Mouse (Mus musculus): ENCODE data around the gene Itm2b. TPM values are rescaled to one million over a fixed set of nuclear protein-coding genes. Genes with fewer than 3 reads are reported as not detected.

Gene Itm2b
- polyA plus RNA-seq, 1 experiment from 2014 or later, result 399 TPM

GRCm38 (mm10) chr14:73375445-73375844 is 9.6 kb downstream of the Itm2b start:
- no peaks in the 10 kb centered on the region for H3K27me3 ChIP-seq (replicated peaks)
- H3K4me2 ChIP-seq, result peak overlapping the region; percentile 19; the same call in 1 of the 2 replicates
- peaks cover 56% of the 10 kb centered on the region for H3K36me3 ChIP-seq
- peak overlapping the region; percentile 34 for H3K27ac ChIP-seq
- no peak overlapping the region for H3K4me3 ChIP-seq
- 83% methylated on average over 8 of the region's 8 CpGs for WGBS (ENCODE audit: insufficient replicate concordance)
- ATAC-seq, result no peak
- no peak overlapping the region for H3K9ac ChIP-seq
- no peaks in the 10 kb centered on the region for H3K9me3 ChIP-seq (replicated peaks)
- peaks cover 60% of the 10 kb centered on the region for H3K4me1 ChIP-seq

- H3K4me3 ChIP-seq, result no peak overlapping the region
- H3K4me2 ChIP-seq, result peak overlapping the region; percentile 21
- ATAC-seq, result no peak
- no peaks in the 10 kb centered on the region for H3K27me3 ChIP-seq (replicated peaks)
- H3K36me3 ChIP-seq, result peaks cover 56% of the 10 kb centered on the region
- H3K4me1 ChIP-seq, result peaks cover 69% of the 10 kb centered on the region
- H3K9ac ChIP-seq, result no peak overlapping the region
- 68% methylated on average over 11 of the region's 11 CpGs for WGBS (ENCODE audit: insufficient replicate concordance)
- 0 out of 2 replicates have a peak overlapping the region, but pooled peaks have one; percentile 20 for H3K27ac ChIP-seq
- no peaks in the 10 kb centered on the region for H3K9me3 ChIP-seq (replicated peaks)
Measured at GRCm38 (mm10) chr14:73374315-73374890, 10.7 kb downstream of the Itm2b start.

- H3K4me1 ChIP-seq, result peaks cover 71% of the 10 kb centered on the region
- H3K4me3 ChIP-seq, result no peak overlapping the region
- H3K36me3 ChIP-seq, result peaks cover 54% of the 10 kb centered on the region
- 75% methylated on average over 8 of the region's 8 CpGs for WGBS (ENCODE audit: insufficient replicate concordance)
- H3K9me3 ChIP-seq (replicated peaks), result no peaks in the 10 kb centered on the region
- ATAC-seq, result no peak
- H3K9ac ChIP-seq, result no peak overlapping the region
- no peak overlapping the region for H3K27ac ChIP-seq
- H3K4me2 ChIP-seq, result no peak overlapping the region
- H3K27me3 ChIP-seq (replicated peaks), result no peaks in the 10 kb centered on the region
Measured at GRCm38 (mm10) chr14:73373606-73374005, 11.5 kb downstream of the Itm2b start.

DNA sequence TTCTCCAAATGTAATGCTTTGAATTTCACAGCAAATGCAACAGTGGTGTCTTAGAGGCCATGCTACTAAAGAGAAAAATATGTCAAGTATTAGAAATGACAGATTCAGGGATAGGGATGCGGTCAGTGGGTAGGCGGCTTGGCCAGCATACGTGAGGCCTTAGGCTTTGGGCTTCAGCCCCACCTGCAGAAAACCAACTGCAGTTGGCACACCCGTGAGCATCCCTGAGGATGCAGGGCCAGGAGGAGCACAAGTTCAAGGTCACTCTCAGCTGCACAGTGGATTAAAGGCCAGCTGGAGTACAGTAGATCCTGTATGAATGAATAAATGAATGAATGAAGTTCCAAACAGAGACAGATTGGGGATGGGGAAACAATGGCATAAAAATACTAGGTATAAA is 12.1 kb downstream of the Itm2b start:
- H3K9ac ChIP-seq, result no peak overlapping the region
- H3K9me3 ChIP-seq (replicated peaks), result no peaks in the 10 kb centered on the region
- no peak overlapping the region for H3K4me3 ChIP-seq
- H3K36me3 ChIP-seq, result peaks cover 54% of the 10 kb centered on the region
- H3K27ac ChIP-seq, result no peak overlapping the region
- no peaks in the 10 kb centered on the region for H3K27me3 ChIP-seq (replicated peaks)
- no peak overlapping the region for H3K4me2 ChIP-seq
- peaks cover 69% of the 10 kb centered on the region for H3K4me1 ChIP-seq
- 82% methylated on average over 4 of the region's 4 CpGs for WGBS (ENCODE audit: insufficient replicate concordance)
- ATAC-seq, result no peak

- ATAC-seq, result no peak
- Histone ChIP-seq H3K36me3 (peaks cover 55% of the 10 kb centered on the region), H3K9me3 (replicated peaks) (no peaks in the 10 kb centered on the region), H3K4me1 (peaks cover 61% of the 10 kb centered on the region), H3K4me3 (no peak overlapping the region), H3K27ac (no peak overlapping the region), H3K4me2 (no peak overlapping the region), H3K27me3 (replicated peaks) (no peaks in the 10 kb centered on the region), H3K9ac (no peak overlapping the region)
- WGBS (ENCODE audit: insufficient replicate concordance), result 80% methylated on average over 4 of the region's 4 CpGs
Measured at GRCm38 (mm10) chr14:73371577-73371976, 13.5 kb downstream of the Itm2b start.

DNA sequence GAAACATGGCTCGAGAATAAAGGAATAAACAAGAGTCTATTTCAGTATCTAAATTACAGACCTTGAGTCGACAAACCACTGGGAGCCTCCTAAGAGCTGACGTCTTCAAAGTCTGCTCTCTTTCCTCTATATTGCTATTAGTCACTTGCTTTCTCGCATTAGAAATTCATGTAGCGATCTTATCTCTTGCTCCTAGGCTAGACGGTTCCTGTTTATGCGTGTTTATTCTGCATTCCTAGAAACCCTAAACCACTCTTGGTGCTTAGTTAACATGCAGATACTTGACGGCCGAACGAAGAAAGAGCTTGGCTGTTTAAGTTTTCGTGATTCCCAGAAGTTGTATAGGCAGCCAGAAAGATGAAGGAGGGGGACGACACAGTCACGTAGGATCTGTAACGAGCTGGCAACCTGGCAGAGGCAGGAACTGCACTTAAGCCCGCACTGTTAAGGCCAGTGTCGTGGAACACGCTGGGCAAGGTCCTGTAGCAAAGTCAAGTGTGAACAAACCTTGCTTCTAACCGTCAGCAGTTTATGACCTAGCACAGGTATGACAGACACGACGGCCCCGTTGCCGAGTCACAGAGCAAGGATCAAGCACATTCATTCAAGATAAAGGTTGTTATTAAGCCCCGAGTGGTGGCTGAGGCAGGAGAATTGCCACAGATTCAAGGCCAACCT is 14.3 kb downstream of the Itm2b start:
- H3K4me1 ChIP-seq, result peaks cover 54% of the 10 kb centered on the region
- peaks cover 62% of the 10 kb centered on the region for H3K36me3 ChIP-seq

DNA sequence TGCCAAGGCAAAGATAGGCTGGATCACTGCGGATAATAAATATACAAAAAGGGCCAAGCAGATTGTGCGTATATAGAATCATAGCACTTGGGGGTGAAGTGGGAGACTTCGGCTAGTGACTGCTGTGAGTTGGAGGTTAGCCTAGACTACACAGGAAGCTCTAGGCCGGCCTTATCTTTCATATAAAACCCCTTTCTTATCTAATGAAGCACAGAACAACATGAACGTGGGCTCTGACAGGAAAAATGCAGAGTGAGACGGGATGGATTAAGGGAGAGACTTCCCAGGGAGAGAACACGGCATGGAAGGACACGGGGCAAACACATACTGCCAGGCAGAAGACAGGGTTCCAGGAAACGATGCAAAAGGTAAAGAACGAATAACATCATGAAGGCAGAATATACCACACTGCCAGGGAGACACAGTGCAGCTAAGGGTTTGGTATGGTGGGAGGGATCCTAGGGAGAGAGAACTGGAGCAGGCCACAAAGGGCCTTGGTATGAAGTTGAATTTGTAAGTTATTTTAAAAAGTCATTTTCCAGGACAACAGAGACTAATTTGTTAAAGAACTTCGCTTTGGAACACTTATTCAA is 14.9 kb downstream of the Itm2b start:
- WGBS (ENCODE audit: insufficient replicate concordance), result 48% methylated on average over 11 of the region's 11 CpGs

More for the DNA sequence above, 14.3 kb downstream of the Itm2b start:
- WGBS (ENCODE audit: insufficient replicate concordance), result 73% methylated on average over 23 of the region's 23 CpGs
- no peak overlapping the region for H3K27ac ChIP-seq
- H3K27me3 ChIP-seq (replicated peaks), result no peaks in the 10 kb centered on the region
- no peak overlapping the region for H3K4me2 ChIP-seq
- no peaks in the 10 kb centered on the region for H3K9me3 ChIP-seq (replicated peaks)
- ATAC-seq, result no peak
- H3K4me3 ChIP-seq, result no peak overlapping the region
- H3K9ac ChIP-seq, result no peak overlapping the region

DNA sequence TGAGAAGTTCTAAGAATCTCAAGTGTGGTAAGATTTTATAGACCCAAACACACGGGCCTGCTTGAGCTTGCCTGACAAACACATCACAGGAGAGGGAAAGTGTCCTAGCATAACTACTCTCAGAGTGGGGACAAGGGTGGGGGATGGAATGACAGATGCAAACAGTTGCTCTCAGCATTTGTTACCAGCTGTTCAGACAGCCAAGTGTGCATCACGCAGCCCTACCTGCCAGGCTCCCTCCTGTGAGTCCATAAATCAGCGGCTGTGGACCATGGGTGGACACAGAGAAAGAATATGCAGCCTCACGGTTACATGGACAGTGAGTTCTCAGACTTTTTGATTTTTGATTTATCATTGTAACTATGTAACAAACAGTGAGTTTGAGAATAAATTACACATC is 15.5 kb downstream of the Itm2b start:
- ATAC-seq, result no peak
- peaks cover 43% of the 10 kb centered on the region for H3K4me1 ChIP-seq
- no peaks in the 10 kb centered on the region for H3K9me3 ChIP-seq (replicated peaks)
- H3K27me3 ChIP-seq (replicated peaks), result no peaks in the 10 kb centered on the region
- no peak overlapping the region for H3K27ac ChIP-seq
- no peak overlapping the region for H3K9ac ChIP-seq
- peaks cover 67% of the 10 kb centered on the region for H3K36me3 ChIP-seq
- H3K4me3 ChIP-seq, result no peak overlapping the region
- no peak overlapping the region for H3K4me2 ChIP-seq
- WGBS (ENCODE audit: insufficient replicate concordance), result 81% methylated on average over 4 of the region's 4 CpGs

More for the DNA sequence above, 14.9 kb downstream of the Itm2b start:
- Histone ChIP-seq H3K27me3 (replicated peaks) (no peaks in the 10 kb centered on the region), H3K4me2 (0 out of 2 replicates have a peak overlapping the region, but pooled peaks have one; percentile 18), H3K27ac (no peak overlapping the region), H3K4me1 (peaks cover 48% of the 10 kb centered on the region), H3K9me3 (replicated peaks) (no peaks in the 10 kb centered on the region), H3K9ac (peak overlapping the region; percentile 22; the same call in 1 of the 2 replicates), H3K4me3 (no peak overlapping the region), H3K36me3 (peaks cover 64% of the 10 kb centered on the region)
- ATAC-seq, result 0 out of 2 replicates have a peak, but pooled peaks have one; percentile 46

DNA sequence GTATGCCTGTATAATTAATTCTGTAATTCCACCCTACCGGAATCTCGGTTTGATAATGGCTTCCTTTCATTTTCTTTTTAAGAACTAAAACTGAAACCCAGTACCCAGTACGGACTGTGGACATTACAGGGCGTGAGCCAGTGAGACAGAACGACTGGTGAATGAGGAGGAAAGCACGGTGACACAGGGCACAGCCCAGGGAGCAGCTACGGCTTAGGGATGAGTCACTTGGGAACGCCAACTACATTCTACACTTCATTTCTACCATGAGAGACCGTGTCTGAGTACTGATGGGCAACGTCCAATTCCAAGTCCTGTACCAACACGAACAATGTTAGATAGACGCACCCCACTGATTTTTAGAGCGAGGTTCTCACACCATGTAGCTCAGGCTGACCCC is 16.1 kb downstream of the Itm2b start:
- no peaks in the 10 kb centered on the region for H3K27me3 ChIP-seq (replicated peaks)
- no peak overlapping the region for H3K27ac ChIP-seq
- H3K4me1 ChIP-seq, result peaks cover 37% of the 10 kb centered on the region
- H3K4me2 ChIP-seq, result no peak overlapping the region
- H3K9me3 ChIP-seq (replicated peaks), result no peaks in the 10 kb centered on the region
- no peak for ATAC-seq
- no peak overlapping the region for H3K9ac ChIP-seq
- 88% methylated on average over 13 of the region's 13 CpGs for WGBS (ENCODE audit: insufficient replicate concordance)
- no peak overlapping the region for H3K4me3 ChIP-seq
- peaks cover 73% of the 10 kb centered on the region for H3K36me3 ChIP-seq

DNA sequence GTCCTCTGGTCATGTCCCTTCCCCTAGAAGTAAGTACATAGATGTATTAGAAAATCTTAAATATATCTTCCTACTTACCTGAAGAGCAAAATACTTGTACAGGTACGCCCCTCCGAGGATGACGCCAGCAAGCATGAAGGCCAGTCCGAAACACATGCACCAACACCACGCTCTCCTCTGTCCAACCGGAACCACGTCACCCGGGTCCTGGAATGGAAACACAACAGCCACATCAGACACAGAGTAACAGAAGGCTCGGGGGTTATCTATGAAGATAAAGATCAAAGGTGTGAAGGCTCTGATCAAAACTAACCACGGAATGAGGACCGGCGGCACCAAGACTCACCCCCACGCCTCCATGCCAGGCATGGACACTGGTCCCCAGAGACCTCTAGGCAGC is 16.9 kb downstream of the Itm2b start:
- H3K9ac ChIP-seq, result no peak overlapping the region
- peaks cover 33% of the 10 kb centered on the region for H3K4me1 ChIP-seq
- H3K4me3 ChIP-seq, result no peak overlapping the region
- no peak for ATAC-seq
- peaks cover 81% of the 10 kb centered on the region for H3K36me3 ChIP-seq
- H3K27ac ChIP-seq, result no peak overlapping the region
- no peaks in the 10 kb centered on the region for H3K9me3 ChIP-seq (replicated peaks)
- H3K27me3 ChIP-seq (replicated peaks), result no peaks in the 10 kb centered on the region
- WGBS (ENCODE audit: insufficient replicate concordance), result 82% methylated on average over 13 of the region's 13 CpGs
- H3K4me2 ChIP-seq, result no peak overlapping the region

DNA sequence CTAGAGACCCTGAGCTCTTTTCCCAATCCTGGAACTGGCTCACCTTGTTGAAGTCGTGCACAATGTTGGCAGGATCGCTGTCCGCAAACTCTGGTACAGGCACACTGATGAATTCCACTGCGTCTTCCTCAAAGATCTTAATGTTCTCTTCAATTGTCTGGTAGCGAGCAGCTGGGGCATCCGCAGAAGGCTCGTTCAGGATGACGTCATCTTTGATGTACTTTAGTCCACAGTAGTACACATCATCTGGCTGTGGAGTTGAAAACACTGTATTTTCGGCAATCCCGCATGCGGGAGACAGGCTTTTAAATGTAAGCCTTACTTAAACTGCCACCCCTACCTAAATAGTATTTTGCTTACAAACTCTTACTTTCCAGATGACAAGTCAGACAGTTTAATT is 18.8 kb downstream of the Itm2b start:
- ATAC-seq, result no peak
- peaks cover 93% of the 10 kb centered on the region for H3K36me3 ChIP-seq
- no peak overlapping the region for H3K27ac ChIP-seq
- peaks cover 20% of the 10 kb centered on the region for H3K4me1 ChIP-seq
- no peaks in the 10 kb centered on the region for H3K9me3 ChIP-seq (replicated peaks)
- no peak overlapping the region for H3K4me2 ChIP-seq
- no peak overlapping the region for H3K4me3 ChIP-seq
- WGBS (ENCODE audit: insufficient replicate concordance), result 88% methylated on average over 11 of the region's 11 CpGs
- no peaks in the 10 kb centered on the region for H3K27me3 ChIP-seq (replicated peaks)
- H3K9ac ChIP-seq, result no peak overlapping the region

DNA sequence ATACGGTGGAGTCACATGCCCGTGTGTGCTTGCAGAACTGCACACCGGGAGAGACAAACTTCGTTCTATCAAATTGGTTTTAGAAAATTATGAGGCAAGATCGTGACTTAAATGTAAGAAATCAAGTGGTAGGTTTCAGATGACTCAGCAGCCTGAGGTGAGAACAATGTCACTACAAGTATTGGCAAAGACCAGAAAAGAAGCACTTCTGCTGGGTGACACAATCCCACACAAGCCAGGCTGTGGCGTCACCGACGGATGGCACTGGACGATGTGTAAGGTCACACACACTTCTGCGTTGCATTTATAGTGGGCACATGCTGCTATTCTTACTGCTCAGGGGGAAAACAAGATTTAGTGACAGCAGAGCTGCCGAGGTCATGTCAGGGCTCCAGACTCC is 21.3 kb downstream of the Itm2b start:
- Histone ChIP-seq H3K9ac (no peak overlapping the region), H3K4me2 (no peak overlapping the region), H3K27ac (no peak overlapping the region), H3K4me1 (no peaks in the 10 kb centered on the region), H3K9me3 (replicated peaks) (no peaks in the 10 kb centered on the region), H3K36me3 (peaks cover 99% of the 10 kb centered on the region), H3K4me3 (no peak overlapping the region), H3K27me3 (replicated peaks) (no peaks in the 10 kb centered on the region)
- WGBS (ENCODE audit: insufficient replicate concordance), result 91% methylated on average over 11 of the region's 11 CpGs
- ATAC-seq, result no peak

Data from liver, embryonic 12.5 days (tissue).